Mouse (Mus musculus) limb, embryonic 14.5 days (tissue): ENCODE data around the gene Ccdc194. TPM values are rescaled to one million over a fixed set of nuclear protein-coding genes. Genes with fewer than 3 reads are reported as not detected.

ENCODE experiments used
- ATAC-seq: fragments of 200-750 bp; cut with Nextera tagmentation; 2 replicates; pipeline ENCODE4 v1.8.0; 2017; ENCODE audit warnings: low read depth, moderate number of reproducible peaks, moderate TSS enrichment; ENCODE audit not compliant: low FRiP score
- DNase-seq: peaks from one replicate; pipeline ENCODE4 v3.0.0-alpha.2; 2015; ENCODE audit warnings: low spot score
- H3K27ac ChIP-seq: fragments of 300-500 bp; sonication (generic); replicated peaks from 2 replicates; pipeline ENCODE4 v1.5.1; 2014; ENCODE audit warnings: low read depth, mild to moderate bottlenecking, low read length, moderate library complexity, mixed read lengths
- H3K27me3 ChIP-seq: fragments of 300-500 bp; sonication (generic); 2 replicates; pipeline ENCODE4 v1.6.1; 2014; ENCODE audit warnings: low read length, mixed read lengths; ENCODE audit not compliant: control insufficient read depth, insufficient read depth
- H3K36me3 ChIP-seq: fragments of 300-500 bp; sonication (generic); 2 replicates; pipeline ENCODE4 v1.6.1; 2014; ENCODE audit warnings: mild to moderate bottlenecking, low read length, moderate library complexity, mixed read lengths; ENCODE audit not compliant: control insufficient read depth, insufficient read depth
- H3K4me1 ChIP-seq: fragments of 300-500 bp; sonication (generic); 2 replicates; pipeline ENCODE4 v1.6.1; 2014; ENCODE audit warnings: antibody characterized with exemption, low read length, mixed read lengths; ENCODE audit not compliant: control insufficient read depth, insufficient read depth
- H3K4me2 ChIP-seq: fragments of 300-500 bp; sonication (generic); replicated peaks from 2 replicates; pipeline ENCODE4 v1.6.1; 2014; ENCODE audit warnings: low read depth, mild to moderate bottlenecking, low read length, moderate library complexity; ENCODE audit not compliant: severe bottlenecking
- H3K4me3 ChIP-seq: fragments of 300-500 bp; sonication (generic); replicated peaks from 2 replicates; pipeline ENCODE4 v1.5.1; 2014; ENCODE audit warnings: low read length
- H3K9ac ChIP-seq: fragments of 300-500 bp; sonication (generic); 2 replicates; pipeline ENCODE4 v1.6.1; 2014; ENCODE audit warnings: mild to moderate bottlenecking, low read depth, low read length, moderate library complexity; ENCODE audit not compliant: severe bottlenecking
- H3K9me3 ChIP-seq: fragments of 300-500 bp; sonication (generic); 2 replicates; pipeline ENCODE4 v1.6.1; 2016; ENCODE audit warnings: low read length; ENCODE audit not compliant: control insufficient read depth
- POLR2A ChIP-seq: fragments of 200-500 bp; IDR thresholded peaks from 2 replicates; pipeline ENCODE4 v1.8.0; 2012; ENCODE audit warnings: inconsistent platforms, mild to moderate bottlenecking, moderate library complexity, borderline replicate concordance; ENCODE audit not compliant: insufficient read depth, insufficient read length; ENCODE audit errors: extremely low read depth
- WGBS: fragments of 180-500 bp; shearing (Covaris S2); extraction: QIAGEN DNeasy Blood & Tissue Kit; methylation state at CpG from one replicate; pipeline ENCODE4 v1.1.7; 2014; 5-methylcytosine and 5-hydroxymethylcytosine counted together
- polyA plus RNA-seq, 2 experiments: library from polyadenylated mRNA; depleted of rRNA in 1 of 2; stranded (reverse) in 1 of 2; unstranded in 1 of 2; fragments of >200 nt; fragmentation: Nextera tagmentation in 1 of 2; extraction: Ambion mirVana in 1 of 2; gene quantifications; 2 replicates each; pipeline versions ENCODE4 v1.2.1 to v1.2.3; 2012 to 2014

The Ccdc194 gene
- polyA plus RNA-seq, 2 experiments = 1.2 to 1.6 TPM

DNA sequence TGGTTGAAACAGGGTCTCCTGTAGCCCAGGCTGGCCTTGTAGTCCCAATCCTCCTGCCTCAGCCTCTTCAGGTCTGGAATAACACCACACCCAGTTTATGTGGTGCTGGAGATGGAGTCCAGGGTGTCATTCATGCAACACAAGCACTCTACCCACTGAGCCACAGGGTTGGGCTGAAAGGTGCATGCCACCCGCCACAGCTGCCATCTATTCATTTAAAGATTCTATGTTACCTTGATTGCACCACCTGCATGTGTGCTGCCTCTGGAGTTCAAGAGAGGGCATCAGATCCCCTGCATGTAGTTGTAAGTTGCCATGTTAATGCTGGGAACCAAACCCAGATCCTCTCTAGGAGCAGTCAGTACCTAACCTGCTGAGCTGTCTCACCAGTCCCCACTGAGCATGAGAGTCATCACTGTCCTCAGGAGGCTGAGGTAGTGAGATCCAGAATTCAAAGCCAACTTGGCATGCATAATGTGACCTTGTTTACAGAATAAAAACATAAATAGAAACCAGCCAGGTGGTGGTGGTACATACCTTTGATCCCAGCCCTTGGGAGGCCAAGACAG, 28.4 kb downstream of the Ccdc194 start:
- 100% methylated on average over 1 of the region's 1 CpGs for WGBS
- Histone ChIP-seq H3K9me3 (no peaks in the 10 kb centered on the region), H3K4me1 (peaks cover 22% of the 10 kb centered on the region), H3K36me3 (peaks cover 23% of the 10 kb centered on the region), H3K4me2 (no peak overlapping the region), H3K27me3 (no peaks in the 10 kb centered on the region), H3K27ac (no peak overlapping the region), H3K4me3 (no peak overlapping the region), H3K9ac (no peak overlapping the region)
- no peak for ATAC-seq
- no peak for TF ChIP-seq POLR2A
- no peak for DNase-seq

- no peak for ATAC-seq
- no peak for TF ChIP-seq POLR2A
- DNase-seq = peak; percentile 36
- H3K9ac ChIP-seq = no peak overlapping the region
- H3K4me2 ChIP-seq = no peak overlapping the region
- H3K4me3 ChIP-seq = no peak overlapping the region
- no peak overlapping the region for H3K27ac ChIP-seq
- H3K27me3 ChIP-seq = no peaks in the 10 kb centered on the region
- peaks cover 30% of the 10 kb centered on the region for H3K36me3 ChIP-seq
- H3K4me1 ChIP-seq = peaks cover 22% of the 10 kb centered on the region
- no peaks in the 10 kb centered on the region for H3K9me3 ChIP-seq
- 37% methylated on average over 11 of the region's 11 CpGs for WGBS
Observed at GRCm38 (mm10) chr8:71496481-71496880, 29.0 kb downstream of the Ccdc194 start.

DNA sequence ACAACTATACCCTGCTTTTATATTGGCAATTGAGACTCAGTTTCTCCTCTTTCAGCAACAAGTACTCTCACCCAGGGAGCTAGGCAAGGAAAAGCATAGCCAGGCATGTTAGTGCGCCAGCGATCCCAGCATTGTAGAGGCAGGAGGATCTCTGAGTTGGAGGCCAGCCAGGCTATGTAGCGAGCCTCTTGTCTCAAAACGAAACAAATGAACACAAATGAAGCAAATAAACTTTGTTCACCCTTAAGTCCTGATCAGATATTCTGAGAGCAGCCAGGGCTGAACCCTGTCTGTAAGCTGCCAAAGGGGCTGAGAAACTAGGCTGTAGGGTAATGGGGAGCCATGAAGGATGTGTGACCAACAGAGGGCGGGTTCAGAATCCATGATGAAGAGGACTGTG, 29.7 kb downstream of the Ccdc194 start:
- DNase-seq (no peak), ATAC-seq (no peak)
- 95% methylated on average over 5 of the region's 5 CpGs for WGBS
- no peak for TF ChIP-seq POLR2A
- H3K27me3 ChIP-seq = no peaks in the 10 kb centered on the region
- peaks cover 37% of the 10 kb centered on the region for H3K36me3 ChIP-seq
- no peak overlapping the region for H3K9ac ChIP-seq
- no peak overlapping the region for H3K27ac ChIP-seq
- no peak overlapping the region for H3K4me3 ChIP-seq
- peaks cover 22% of the 10 kb centered on the region for H3K4me1 ChIP-seq
- no peak overlapping the region for H3K4me2 ChIP-seq
- H3K9me3 ChIP-seq = no peaks in the 10 kb centered on the region

DNA sequence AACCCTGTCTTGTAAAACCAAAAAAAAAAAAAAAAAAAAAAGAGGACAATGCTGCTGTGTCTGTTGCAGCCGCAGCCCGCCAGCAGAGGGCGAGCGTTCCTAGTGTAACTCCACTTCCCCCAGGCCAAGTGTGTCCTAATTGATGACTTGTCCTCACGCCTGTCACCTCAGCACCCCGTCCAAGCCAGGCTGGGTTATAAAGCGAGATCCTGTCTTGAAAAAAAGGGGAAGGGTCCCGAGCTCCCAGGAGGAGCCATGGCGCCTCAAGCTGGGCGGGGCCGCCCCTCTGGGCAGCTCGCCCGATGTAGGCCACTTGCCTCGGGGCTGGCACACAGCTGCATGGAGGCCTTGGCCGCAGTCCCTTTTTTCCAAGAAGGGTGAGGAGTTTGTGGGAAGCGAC, 30.5 kb downstream of the Ccdc194 start:
- Histone ChIP-seq H3K4me3 (no peak overlapping the region), H3K36me3 (peaks cover 45% of the 10 kb centered on the region), H3K9me3 (no peaks in the 10 kb centered on the region), H3K27me3 (no peaks in the 10 kb centered on the region), H3K9ac (0 out of 2 replicates have a peak overlapping the region, but pooled peaks have one; percentile 16), H3K4me1 (peaks cover 22% of the 10 kb centered on the region), H3K4me2 (peak overlapping the region; percentile 19; the same call in 1 of the 2 replicates), H3K27ac (no peak overlapping the region)
- ATAC-seq (peak; percentile 46), DNase-seq (peak; percentile 77)
- no peak for TF ChIP-seq POLR2A
- WGBS = 15% methylated on average over 13 of the region's 16 CpGs

DNA sequence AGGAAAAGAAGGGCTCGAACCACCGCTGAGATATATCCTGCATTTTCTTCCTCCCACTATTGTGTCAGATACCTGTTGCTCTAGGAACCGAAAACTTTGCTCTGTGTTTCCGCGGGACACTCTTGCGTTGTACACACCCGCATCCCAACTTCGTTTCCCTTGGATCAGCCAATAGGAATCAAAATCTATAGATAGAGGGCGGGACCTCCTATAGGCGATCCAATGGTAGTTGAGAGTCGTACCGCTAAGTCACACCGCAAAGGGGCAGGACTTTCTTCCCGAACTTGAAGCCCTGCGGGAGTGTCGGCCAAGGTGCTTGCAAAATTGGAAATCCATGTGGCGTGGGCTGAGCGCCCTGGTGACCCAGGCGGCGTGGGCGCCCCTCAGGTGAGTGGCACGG, 37.1 kb downstream of the Ccdc194 start:
- WGBS = 1% methylated on average over 21 of the region's 22 CpGs
- Histone ChIP-seq H3K9me3 (no peaks in the 10 kb centered on the region), H3K4me3 (peak overlapping the region; percentile 60), H3K4me1 (peaks cover 12% of the 10 kb centered on the region), H3K27me3 (no peaks in the 10 kb centered on the region), H3K27ac (peak overlapping the region; percentile 48; the same call in 1 of the 2 replicates), H3K36me3 (peaks cover 34% of the 10 kb centered on the region), H3K9ac (peak overlapping the region; percentile 72), H3K4me2 (peak overlapping the region; percentile 98)
- TF ChIP-seq POLR2A = no peak
- ATAC-seq (peak; percentile 95), DNase-seq (peak; percentile 96)
